Mouse (Mus musculus): ENCODE data around the gene Smim27. TPM values are rescaled to one million over a fixed set of nuclear protein-coding genes. Genes with fewer than 3 reads are reported as not detected.
"Not testable (repeated sequence)": the region's sequence is repeated elsewhere in the genome, so short reads cannot be mapped to it uniquely, and the experiment has no call there.

Smim27 gene
- polyA plus RNA-seq, 1 experiment from 2014 or later = 28.6 TPM

DNA sequence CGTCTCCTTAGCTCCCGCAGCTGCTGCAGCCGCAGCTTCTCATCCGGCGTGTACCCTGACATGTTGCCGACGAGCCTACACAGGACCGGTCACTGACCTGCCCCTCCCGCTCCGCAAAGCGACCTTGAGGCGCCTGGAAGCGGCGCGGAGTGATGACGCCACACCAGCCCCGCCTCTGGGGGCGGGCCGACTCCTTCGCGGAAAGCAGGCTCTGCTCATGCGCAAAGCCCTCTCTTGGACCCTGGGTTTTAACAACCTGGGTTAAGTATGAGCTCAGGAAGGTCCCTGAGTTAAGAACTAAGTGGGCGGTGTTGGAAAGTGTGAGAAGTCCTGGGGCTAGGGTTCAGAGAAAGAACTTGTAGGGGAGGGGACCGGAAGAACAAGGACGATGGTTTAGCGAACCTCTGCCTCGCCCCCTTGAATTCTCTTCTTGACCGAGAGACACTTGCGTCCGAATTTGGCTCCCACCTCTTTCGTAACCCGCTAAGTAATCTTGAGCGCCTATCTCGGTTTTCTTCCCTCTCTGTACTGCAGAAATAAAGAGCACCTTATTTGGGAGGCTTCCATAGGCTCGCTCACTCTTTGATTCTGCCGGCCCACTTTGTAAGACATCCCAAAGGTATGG, 10.0 kb downstream of the Smim27 start, which contains the start of gene Ndufb6:
Gene Ndufb6 (minus strand): TSS at position 146 of the 625 bp plus-strand sequence.
- no peaks in the 10 kb centered on the region for H3K27me3 ChIP-seq (ENCODE audit: control insufficient read depth, insufficient read depth, low read length)
- H3K9ac ChIP-seq (ENCODE audit: low read depth, low read length) = peak within 1 kb of the TSS; percentile 87
- ATAC-seq (ENCODE audit: low FRiP score, low TSS enrichment) = peak; percentile 97
- no peaks in the 10 kb centered on the region for H3K9me3 ChIP-seq (ENCODE audit: control insufficient read depth, low read length)
- peaks cover 16% of the 10 kb centered on the region for H3K36me3 ChIP-seq (ENCODE audit: control insufficient read depth, insufficient read depth, low read length)
- H3K4me3 ChIP-seq (ENCODE audit: low read length) = peak within 1 kb of the TSS; percentile 98
- under 1% methylated on average over 36 of the region's 36 CpGs for WGBS
- H3K27ac ChIP-seq (ENCODE audit: low read depth, low read length) = peak within 1 kb of the TSS; percentile 89
- H3K4me2 ChIP-seq (replicated peaks; ENCODE audit: low read depth, low read length) = peak within 1 kb of the TSS; percentile 60
- peaks cover 10% of the 10 kb centered on the region for H3K4me1 ChIP-seq (ENCODE audit: control insufficient read depth, insufficient read depth, low read length)

- Histone ChIP-seq H3K4me1 (ENCODE audit: control insufficient read depth, insufficient read depth, low read length) (no peaks in the 10 kb centered on the region), H3K9me3 (ENCODE audit: control insufficient read depth, low read length) (no peaks in the 10 kb centered on the region), H3K9ac (ENCODE audit: low read depth, low read length) (no peak overlapping the region), H3K27ac (ENCODE audit: low read depth, low read length) (no peak overlapping the region), H3K36me3 (ENCODE audit: control insufficient read depth, insufficient read depth, low read length) (no peaks in the 10 kb centered on the region), H3K4me3 (ENCODE audit: low read length) (no peak overlapping the region), H3K4me2 (replicated peaks; ENCODE audit: low read depth, low read length) (no peak overlapping the region), H3K27me3 (ENCODE audit: control insufficient read depth, insufficient read depth, low read length) (no peaks in the 10 kb centered on the region)
- 15% methylated on average over 4 of the region's 4 CpGs for WGBS
- no peak for ATAC-seq (ENCODE audit: low FRiP score, low TSS enrichment)
Measured at GRCm38 (mm10) chr4:40285582-40285981, 16.2 kb downstream of the Smim27 start.

- H3K27me3 ChIP-seq (ENCODE audit: control insufficient read depth, insufficient read depth, low read length) = no peaks in the 10 kb centered on the region
- H3K4me3 ChIP-seq (ENCODE audit: low read length) = no peak overlapping the region
- no peaks in the 10 kb centered on the region for H3K36me3 ChIP-seq (ENCODE audit: control insufficient read depth, insufficient read depth, low read length)
- no peak for ATAC-seq (ENCODE audit: low FRiP score, low TSS enrichment)
- no peaks in the 10 kb centered on the region for H3K4me1 ChIP-seq (ENCODE audit: control insufficient read depth, insufficient read depth, low read length)
- no peak overlapping the region for H3K4me2 ChIP-seq (replicated peaks; ENCODE audit: low read depth, low read length)
- WGBS = 73% methylated on average over 6 of the region's 6 CpGs
- no peak overlapping the region for H3K9ac ChIP-seq (ENCODE audit: low read depth, low read length)
- H3K9me3 ChIP-seq (ENCODE audit: control insufficient read depth, low read length) = no peaks in the 10 kb centered on the region
- no peak overlapping the region for H3K27ac ChIP-seq (ENCODE audit: low read depth, low read length)
Measured at GRCm38 (mm10) chr4:40287415-40287814, 18.0 kb downstream of the Smim27 start.

- H3K4me1 ChIP-seq (ENCODE audit: control insufficient read depth, insufficient read depth, low read length) = no peaks in the 10 kb centered on the region
- no peak overlapping the region for H3K4me2 ChIP-seq (replicated peaks; ENCODE audit: low read depth, low read length)
- H3K4me3 ChIP-seq (ENCODE audit: low read length) = no peak overlapping the region
- no peak for ATAC-seq (ENCODE audit: low FRiP score, low TSS enrichment)
- no peaks in the 10 kb centered on the region for H3K36me3 ChIP-seq (ENCODE audit: control insufficient read depth, insufficient read depth, low read length)
- H3K9ac ChIP-seq (ENCODE audit: low read depth, low read length) = no peak overlapping the region
- H3K27me3 ChIP-seq (ENCODE audit: control insufficient read depth, insufficient read depth, low read length) = no peaks in the 10 kb centered on the region
- H3K27ac ChIP-seq (ENCODE audit: low read depth, low read length) = no peak overlapping the region
- peaks cover 3% of the 10 kb centered on the region for H3K9me3 ChIP-seq (ENCODE audit: control insufficient read depth, low read length)
- 81% methylated on average over 2 of the region's 2 CpGs for WGBS
Measured at GRCm38 (mm10) chr4:40289046-40289445, 19.7 kb downstream of the Smim27 start.

- H3K4me1 ChIP-seq (ENCODE audit: control insufficient read depth, insufficient read depth, low read length); H3K4me3 ChIP-seq (ENCODE audit: low read length); H3K9ac ChIP-seq (ENCODE audit: low read depth, low read length); H3K4me2 ChIP-seq (replicated peaks; ENCODE audit: low read depth, low read length); H3K27ac ChIP-seq (ENCODE audit: low read depth, low read length); H3K27me3 ChIP-seq (ENCODE audit: control insufficient read depth, insufficient read depth, low read length); ATAC-seq (ENCODE audit: low FRiP score, low TSS enrichment); H3K9me3 ChIP-seq (ENCODE audit: control insufficient read depth, low read length); H3K36me3 ChIP-seq (ENCODE audit: control insufficient read depth, insufficient read depth, low read length): not testable (repeated sequence)
- 94% methylated on average over 11 of the region's 11 CpGs for WGBS
Measured at GRCm38 (mm10) chr4:40291511-40291910, 22.1 kb downstream of the Smim27 start.

DNA sequence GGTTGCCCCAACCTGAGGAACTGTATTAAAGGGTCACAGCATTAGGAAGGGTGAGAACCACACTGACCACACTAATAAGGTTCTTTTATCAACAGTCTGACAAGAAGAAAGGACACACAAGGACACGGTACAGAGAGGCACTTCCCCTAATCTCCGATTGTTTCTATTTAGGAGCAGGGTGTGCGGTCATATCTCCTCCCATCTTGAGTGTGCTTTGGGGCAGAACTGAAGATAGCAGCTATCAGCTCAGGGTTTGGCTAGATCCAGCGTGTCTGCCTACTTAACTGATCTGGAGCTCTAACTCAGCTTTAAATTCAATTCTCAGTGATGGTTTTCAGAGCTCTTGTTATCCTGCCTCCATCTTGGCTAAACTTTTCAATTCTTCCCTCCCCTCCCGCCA, 29.8 kb downstream of the Smim27 start:
- no peaks in the 10 kb centered on the region for H3K27me3 ChIP-seq (ENCODE audit: control insufficient read depth, insufficient read depth, low read length)
- H3K4me1 ChIP-seq (ENCODE audit: control insufficient read depth, insufficient read depth, low read length) = no peaks in the 10 kb centered on the region
- no peak overlapping the region for H3K4me2 ChIP-seq (replicated peaks; ENCODE audit: low read depth, low read length)
- H3K9ac ChIP-seq (ENCODE audit: low read depth, low read length) = no peak overlapping the region
- no peak overlapping the region for H3K4me3 ChIP-seq (ENCODE audit: low read length)
- no peak overlapping the region for H3K27ac ChIP-seq (ENCODE audit: low read depth, low read length)
- H3K9me3 ChIP-seq (ENCODE audit: control insufficient read depth, low read length) = no peaks in the 10 kb centered on the region; the same call in 1 of the 2 replicates
- WGBS = 61% methylated on average over 5 of the region's 5 CpGs
- ATAC-seq (ENCODE audit: low FRiP score, low TSS enrichment) = no peak
- H3K36me3 ChIP-seq (ENCODE audit: control insufficient read depth, insufficient read depth, low read length) = no peaks in the 10 kb centered on the region

GRCm38 (mm10) chr4:40301076-40301789, 31.9 kb downstream of the Smim27 start:
- peak overlapping the region; percentile 19; the same call in 1 of the 2 replicates for H3K4me2 ChIP-seq (replicated peaks; ENCODE audit: low read depth, low read length)
- no peaks in the 10 kb centered on the region for H3K27me3 ChIP-seq (ENCODE audit: control insufficient read depth, insufficient read depth, low read length)
- no peak overlapping the region for H3K27ac ChIP-seq (ENCODE audit: low read depth, low read length)
- ATAC-seq (ENCODE audit: low FRiP score, low TSS enrichment) = peak; percentile 91
- H3K4me3 ChIP-seq (ENCODE audit: low read length) = no peak overlapping the region
- no peaks in the 10 kb centered on the region for H3K9me3 ChIP-seq (ENCODE audit: control insufficient read depth, low read length)
- no peaks in the 10 kb centered on the region for H3K4me1 ChIP-seq (ENCODE audit: control insufficient read depth, insufficient read depth, low read length)
- H3K9ac ChIP-seq (ENCODE audit: low read depth, low read length) = no peak overlapping the region
- H3K36me3 ChIP-seq (ENCODE audit: control insufficient read depth, insufficient read depth, low read length) = no peaks in the 10 kb centered on the region
- WGBS = 13% methylated on average over 16 of the region's 16 CpGs

- no peaks in the 10 kb centered on the region for H3K9me3 ChIP-seq (ENCODE audit: control insufficient read depth, low read length)
- no peak overlapping the region for H3K4me2 ChIP-seq (replicated peaks; ENCODE audit: low read depth, low read length)
- H3K27me3 ChIP-seq (ENCODE audit: control insufficient read depth, insufficient read depth, low read length) = no peaks in the 10 kb centered on the region
- no peak overlapping the region for H3K9ac ChIP-seq (ENCODE audit: low read depth, low read length)
- H3K4me3 ChIP-seq (ENCODE audit: low read length) = no peak overlapping the region
- no peak for ATAC-seq (ENCODE audit: low FRiP score, low TSS enrichment)
- no peaks in the 10 kb centered on the region for H3K36me3 ChIP-seq (ENCODE audit: control insufficient read depth, insufficient read depth, low read length)
- H3K27ac ChIP-seq (ENCODE audit: low read depth, low read length) = no peak overlapping the region
- no peaks in the 10 kb centered on the region for H3K4me1 ChIP-seq (ENCODE audit: control insufficient read depth, insufficient read depth, low read length)
- 77% methylated on average over 10 of the region's 10 CpGs for WGBS
Measured at GRCm38 (mm10) chr4:40302445-40303125, 33.2 kb downstream of the Smim27 start.

DNA sequence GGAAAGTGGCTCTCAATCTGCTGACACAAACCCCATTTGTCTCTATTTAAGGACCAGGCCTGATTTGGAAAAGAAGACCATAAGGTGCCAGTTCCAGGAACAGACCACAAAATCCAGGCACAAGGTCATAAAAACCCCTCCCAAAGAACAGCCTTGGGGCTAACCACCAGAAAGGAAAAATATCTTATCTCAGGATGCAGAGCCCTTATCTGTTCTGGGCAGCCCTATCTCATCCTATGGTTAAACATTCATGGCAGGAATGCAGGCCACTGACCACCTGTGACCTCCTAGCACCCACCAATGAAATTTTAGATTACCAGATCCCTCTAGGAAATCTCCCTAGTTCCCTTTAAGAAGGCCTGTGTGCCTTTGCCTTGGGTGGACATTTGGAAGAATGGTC, 40.3 kb downstream of the Smim27 start:
- no peak for ATAC-seq (ENCODE audit: low FRiP score, low TSS enrichment)
- no peaks in the 10 kb centered on the region for H3K9me3 ChIP-seq (ENCODE audit: control insufficient read depth, low read length)

More for the DNA sequence above, 40.3 kb downstream of the Smim27 start:
- Histone ChIP-seq H3K27ac (ENCODE audit: low read depth, low read length) (no peak overlapping the region), H3K4me1 (ENCODE audit: control insufficient read depth, insufficient read depth, low read length) (no peaks in the 10 kb centered on the region), H3K27me3 (ENCODE audit: control insufficient read depth, insufficient read depth, low read length) (no peaks in the 10 kb centered on the region), H3K9ac (ENCODE audit: low read depth, low read length) (no peak overlapping the region), H3K36me3 (ENCODE audit: control insufficient read depth, insufficient read depth, low read length) (no peaks in the 10 kb centered on the region), H3K4me2 (replicated peaks; ENCODE audit: low read depth, low read length) (no peak overlapping the region), H3K4me3 (ENCODE audit: low read length) (no peak overlapping the region)

Data from kidney, embryonic 14.5 days (tissue).